Mouse (Mus musculus) mesoderm, embryonic 11.5 days (tissue): ENCODE measurements around the gene Abcd3.

Experiments
- DNase-seq: peaks from one replicate; pipeline ENCODE4 v3.0.0-alpha.2; 2012; ENCODE audit warnings: low read depth, low spot score

Abcd3 gene

DNA sequence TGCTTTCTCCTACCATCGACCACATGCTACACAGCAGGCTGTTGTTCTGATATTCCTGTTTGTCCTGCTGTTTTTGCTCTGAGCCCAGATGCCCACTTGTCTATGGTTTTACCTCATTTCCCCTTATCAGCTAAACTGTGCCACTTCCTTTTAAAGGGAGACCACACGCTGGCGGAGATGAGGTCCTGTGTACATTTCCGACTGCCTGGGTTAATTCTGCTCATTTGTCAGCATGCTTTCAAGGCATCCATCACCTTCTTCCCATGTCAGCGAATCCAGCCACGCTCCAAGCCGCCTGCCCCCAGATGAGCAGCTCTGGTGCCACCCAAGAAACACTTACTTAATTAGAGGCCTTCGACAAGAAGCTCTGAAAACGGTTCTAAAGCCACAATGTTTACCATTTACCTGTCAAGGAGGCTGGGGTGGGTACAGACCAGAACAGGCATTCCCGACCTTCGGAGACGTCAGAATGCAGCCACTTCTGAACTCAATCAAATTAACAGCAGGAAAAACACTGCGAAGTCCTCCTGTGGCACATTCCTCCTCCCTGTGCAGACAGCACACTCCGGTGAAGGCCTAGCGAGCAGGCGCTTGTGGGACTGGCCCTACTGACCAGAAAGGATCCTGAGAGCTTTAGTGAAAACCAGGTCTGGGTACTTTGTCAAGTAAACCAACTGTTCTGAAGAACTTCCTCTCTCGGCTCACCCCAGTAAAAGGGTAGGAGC lies 75.5 kb downstream of the Abcd3 start:
- no peak for DNase-seq

DNA sequence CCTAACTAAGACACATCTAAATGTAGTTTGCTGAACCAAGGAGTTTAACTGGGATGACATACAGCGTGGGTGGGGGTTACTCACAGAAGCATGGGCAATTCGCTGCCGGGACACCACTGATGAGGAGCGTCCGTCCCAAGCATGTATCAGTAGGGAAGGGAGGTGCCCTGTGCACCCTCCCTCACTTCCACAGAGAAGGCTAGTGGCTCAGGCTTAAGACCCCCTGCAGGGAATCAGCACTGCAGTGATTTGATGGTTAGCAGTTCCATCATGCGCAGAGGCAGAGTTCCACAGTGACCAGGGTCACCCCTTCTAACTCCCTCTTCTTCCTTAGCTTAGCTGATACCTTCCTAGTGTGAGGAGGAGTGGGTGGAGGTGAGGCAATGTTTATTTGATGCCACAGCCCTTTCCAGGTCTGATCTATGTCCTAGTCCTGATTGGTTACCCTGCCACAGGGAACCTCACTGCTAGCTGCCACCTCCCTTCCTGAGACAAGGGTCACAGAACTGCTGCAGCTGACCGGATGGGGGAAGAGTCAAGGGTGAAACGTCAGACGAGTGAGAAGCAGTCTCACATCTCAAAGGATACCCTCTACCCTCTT lies 76.3 kb downstream of the Abcd3 start:
- DNase-seq = no peak

- DNase-seq = no peak
Measured at GRCm38 (mm10) chr3:121737901-121738300, 77.2 kb downstream of the Abcd3 start.

DNA sequence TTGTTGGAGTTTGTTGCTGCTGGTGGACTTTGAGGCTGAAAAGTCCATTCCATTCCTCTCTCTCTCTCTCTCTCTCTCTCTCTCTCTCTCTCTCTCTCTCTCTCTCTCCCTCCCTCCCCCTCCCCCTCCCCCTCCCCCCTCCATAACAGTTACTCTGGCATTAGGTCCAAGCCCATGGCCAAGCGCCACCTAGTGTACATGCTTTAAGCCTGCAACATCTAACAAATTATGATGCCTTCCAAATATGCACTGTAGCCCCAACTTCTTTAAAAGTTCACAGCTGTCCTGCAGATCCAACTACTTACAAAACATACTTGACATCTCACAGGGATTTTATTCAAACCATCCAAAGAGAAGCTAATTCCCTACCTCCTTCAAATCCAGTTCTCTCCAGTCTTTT lies 77.6 kb downstream of the Abcd3 start:
- no peak for DNase-seq

GRCm38 (mm10) chr3:121736025-121736744 lies 78.9 kb downstream of the Abcd3 start:
- DNase-seq = peak; percentile 80

GRCm38 (mm10) chr3:121735542-121735941 lies 79.6 kb downstream of the Abcd3 start:
- no peak for DNase-seq

DNA sequence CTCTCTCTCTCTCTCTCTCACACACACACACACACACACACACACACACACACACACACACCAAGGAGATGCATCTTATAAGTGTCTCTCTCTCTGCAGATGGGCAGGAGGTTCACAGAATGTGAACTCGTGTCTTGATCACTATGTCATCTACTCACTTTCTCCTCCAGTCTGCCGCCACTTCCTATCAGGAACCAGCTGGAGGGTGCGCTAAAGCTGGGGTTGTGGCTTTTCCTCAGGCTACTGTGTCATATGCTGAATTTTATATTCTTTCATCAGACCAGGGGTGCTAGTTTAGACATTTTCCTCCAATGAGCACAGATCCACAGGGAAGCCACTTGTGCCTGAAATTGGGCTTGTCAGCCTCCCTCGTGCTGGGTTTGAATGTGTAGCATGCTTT lies 85.4 kb downstream of the Abcd3 start:
- no peak for DNase-seq

DNA sequence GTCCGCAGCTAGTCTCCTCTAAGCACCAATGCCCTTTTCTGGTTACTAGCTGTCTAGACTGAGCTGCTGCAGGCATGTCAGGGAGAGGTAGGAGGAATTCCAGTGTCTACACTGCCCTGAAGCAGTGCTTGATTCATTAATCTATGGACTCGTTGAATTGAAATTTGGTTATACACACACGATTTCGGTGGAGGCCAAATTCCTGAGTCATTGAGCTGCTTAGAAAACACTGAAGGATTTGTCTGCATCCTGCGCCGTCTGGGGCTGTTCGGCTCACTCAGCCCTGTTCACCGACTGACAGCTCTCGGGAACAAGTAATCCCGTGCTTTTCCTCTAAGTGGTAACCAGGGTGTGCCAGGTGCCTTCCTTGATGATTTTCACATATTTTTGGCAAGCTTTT lies 89.5 kb downstream of the Abcd3 start:
- no peak for DNase-seq

DNA sequence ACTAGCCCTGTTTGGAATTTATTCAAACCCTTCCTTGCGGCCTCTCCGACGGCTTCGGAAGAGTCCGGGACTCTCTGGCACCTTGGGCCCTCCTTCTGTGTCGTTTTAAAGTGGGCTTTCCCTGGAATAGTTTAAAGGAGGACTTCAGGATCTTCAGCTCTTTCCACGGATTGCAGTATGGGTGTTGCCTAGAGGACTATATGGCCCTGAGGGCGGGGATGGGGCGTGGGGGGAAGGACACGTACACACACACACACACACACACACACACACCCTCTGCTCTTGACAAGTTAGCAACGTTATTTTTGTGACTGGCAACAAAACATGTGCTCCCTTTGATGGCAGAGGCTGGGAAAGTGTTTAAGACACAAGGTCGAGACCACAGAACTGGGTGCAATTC lies 90.5 kb downstream of the Abcd3 start:
- no peak for DNase-seq

- no peak for DNase-seq
Measured at GRCm38 (mm10) chr3:121723968-121724524, 91.1 kb downstream of the Abcd3 start.

DNA sequence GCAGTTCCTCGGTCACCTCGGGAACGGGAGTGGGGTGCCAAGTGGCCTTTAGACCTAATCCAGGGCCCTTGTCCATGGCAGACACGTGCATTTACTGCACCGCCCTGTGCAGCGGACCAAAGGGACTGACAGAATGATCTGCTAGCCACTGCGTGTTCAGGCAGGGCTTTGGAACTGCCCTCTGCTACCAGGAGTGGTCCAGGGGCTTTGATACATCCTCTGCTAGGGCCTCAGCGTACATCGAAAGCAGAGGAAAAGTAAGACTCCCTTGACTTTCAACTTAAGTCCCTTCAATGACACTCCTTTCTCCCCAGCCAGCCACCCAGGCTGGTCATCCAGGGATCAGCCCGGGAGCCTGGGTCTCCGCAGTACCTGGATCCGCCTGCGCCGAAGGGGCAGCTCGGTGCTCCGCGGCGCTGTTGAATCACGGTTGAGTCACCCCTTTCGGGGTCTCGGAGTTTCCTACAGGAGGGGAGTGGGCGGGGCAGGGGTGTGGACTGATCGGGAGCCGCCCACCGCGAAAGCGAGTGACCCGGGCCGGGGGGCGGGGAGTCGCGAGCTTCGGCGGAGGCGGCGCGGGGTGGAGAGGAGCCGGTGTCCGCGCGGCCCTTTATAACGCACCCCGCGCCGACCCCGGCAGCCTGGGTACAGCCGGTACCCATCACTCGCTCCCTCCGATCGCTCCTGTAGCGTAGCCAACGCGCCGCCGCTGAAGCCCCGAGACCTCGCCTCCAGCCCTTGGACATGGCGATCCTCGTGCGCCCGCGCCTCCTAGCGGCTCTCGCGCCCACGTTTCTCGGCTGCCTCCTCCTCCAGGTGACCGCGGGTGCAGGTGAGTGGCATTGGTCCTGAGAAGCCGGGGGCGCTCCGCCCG lies 91.9 kb downstream of the Abcd3 start, which contains the start of gene F3:
Gene F3 (plus strand): TSS at position 567 of the 874 bp plus-strand sequence.
- DNase-seq = peak; percentile 84

DNA sequence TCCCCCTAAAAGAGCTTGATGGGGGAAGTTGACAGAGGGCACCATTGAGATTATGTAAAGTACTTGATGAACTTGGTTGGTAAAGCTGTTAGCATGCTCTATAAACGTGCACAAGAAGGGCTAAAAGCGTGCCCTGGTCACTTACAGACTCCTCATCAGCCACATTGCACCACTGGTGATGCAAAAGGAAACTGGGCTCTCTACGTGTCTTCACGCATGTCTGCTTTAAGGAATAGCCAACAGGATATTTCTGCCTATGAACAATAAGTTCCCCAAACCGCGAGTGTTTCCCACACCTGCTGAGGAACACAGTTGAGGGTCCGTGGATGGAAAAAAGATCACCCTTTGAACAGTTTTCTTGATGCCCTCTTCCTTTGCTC lies 93.4 kb downstream of the Abcd3 start:
- no peak for DNase-seq

GRCm38 (mm10) chr3:121720801-121721690 lies 94.1 kb downstream of the Abcd3 start:
- no peak for DNase-seq

- no peak for DNase-seq
Measured at GRCm38 (mm10) chr3:121719701-121720100, 95.4 kb downstream of the Abcd3 start.

DNA sequence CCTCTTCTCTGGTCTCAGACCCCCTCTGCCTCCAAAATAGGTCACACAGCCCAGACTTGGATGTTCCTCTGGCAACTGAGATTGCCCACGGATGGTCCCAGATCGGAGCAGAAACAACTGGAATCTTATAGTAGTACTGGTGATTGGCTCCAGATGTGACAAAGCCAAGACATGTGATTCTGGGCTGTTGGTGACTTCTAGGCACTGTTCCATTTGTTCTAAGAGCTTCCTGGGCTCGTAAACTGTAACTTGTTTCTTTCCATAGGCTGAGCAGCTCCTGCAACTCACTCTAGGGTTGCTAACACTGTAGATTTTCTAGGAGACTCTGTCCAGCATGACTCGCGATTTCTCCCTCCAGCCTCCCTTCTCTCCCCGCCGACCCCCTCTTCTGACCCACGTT lies 96.4 kb downstream of the Abcd3 start:
- DNase-seq = no peak

DNA sequence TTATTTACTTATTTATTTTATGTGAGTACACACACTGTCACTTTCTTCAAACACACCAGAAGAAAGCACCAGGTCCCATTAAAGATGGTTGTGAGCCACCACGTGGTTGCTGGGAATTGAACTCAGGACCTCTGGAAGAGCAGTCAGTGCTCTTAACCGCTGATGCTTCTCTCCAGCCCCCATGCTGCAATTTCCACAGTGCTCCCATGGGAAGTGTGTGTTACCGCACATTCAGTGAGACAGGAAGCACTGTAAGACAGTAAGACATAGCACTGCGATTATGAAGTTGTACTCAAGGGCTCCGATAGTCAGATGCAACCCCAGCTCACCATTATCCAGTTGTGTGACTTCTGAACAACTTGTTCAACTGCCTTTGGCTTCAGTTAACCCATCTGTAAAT lies 98.6 kb downstream of the Abcd3 start:
- no peak for DNase-seq

GRCm38 (mm10) chr3:121715741-121716459 lies 99.2 kb downstream of the Abcd3 start:
- no peak for DNase-seq

DNA sequence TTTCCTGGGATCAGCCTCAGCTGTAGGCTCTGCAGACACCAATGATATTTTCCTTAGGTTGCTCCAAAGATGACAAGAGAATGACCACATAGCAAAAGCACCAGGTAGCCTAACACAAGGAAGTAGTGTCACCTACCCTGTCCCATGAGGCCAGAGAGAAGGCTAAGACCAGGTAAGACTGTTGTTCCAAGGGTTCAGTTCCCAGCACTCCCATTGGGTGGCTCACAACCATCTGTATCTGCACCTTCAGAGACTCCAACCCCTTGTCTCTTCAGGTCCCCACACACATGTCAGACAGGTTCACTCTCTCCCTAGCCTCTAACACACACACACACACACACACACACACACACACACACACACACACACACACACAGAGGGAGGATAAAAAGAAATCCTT lies 99.8 kb downstream of the Abcd3 start:
- DNase-seq = no peak

- no peak for DNase-seq
Measured at GRCm38 (mm10) chr3:121714461-121714860, 100.6 kb downstream of the Abcd3 start.

DNA sequence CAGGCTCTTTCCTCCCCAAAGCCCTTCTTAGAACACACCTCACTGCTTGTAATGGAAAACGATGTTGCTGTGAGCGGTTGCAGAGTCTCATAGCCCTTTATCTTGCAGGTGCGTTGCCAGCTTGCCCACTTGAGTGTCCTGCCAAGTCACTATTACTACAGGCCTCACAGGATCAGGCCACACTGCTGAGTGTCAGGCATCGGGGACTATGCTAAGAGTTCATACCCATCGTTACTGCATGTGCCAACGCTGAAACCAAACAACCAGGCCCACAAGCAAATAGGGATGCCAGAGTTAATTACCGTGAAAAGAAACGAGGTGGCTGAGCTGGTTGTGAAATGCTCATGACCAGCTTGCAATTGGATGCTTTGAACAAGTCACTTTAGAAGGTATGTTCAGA lies 101.3 kb downstream of the Abcd3 start:
- no peak for DNase-seq
